Mouse (Mus musculus): ENCODE measurements around the gene Gstp3.

DNA sequence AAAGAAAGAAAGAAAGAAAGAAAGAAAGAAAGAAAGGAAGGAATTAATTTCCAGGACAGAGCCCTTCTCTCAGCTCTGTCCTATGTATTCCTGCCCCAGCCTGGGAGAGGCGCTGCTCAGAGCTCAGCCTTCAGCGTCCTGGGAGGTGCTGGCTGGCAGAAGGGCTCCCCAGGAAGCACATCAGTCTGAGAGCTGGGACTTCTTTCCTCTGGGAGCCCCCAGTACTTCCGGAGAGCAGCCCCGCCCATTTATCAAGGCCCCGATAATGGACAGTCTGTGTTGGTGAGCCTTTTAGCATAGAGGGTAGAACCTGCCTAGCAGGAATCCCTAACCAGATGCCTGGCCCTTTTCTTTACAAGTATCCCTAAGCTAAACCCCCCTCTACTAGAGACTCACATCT, 28.8 kb upstream of the Gstp3 start:
- TF ChIP-seq CTCF (IDR thresholded peaks at IDR 0.05; ENCODE audit: low read depth, low read length) = no peak
- TF ChIP-seq TAL1 (conservative IDR thresholded peaks at IDR 0.05; ENCODE audit: low read depth, low read length) = no peak

Measured in G1E (cell line).